Mouse (Mus musculus) thymus, postnatal 0 days (tissue): ENCODE data around the gene Fbxo42. TPM values are rescaled to one million over a fixed set of nuclear protein-coding genes. Genes with fewer than 3 reads are reported as not detected.

Experiments used
- DNase-seq: peaks from one replicate; pipeline ENCODE4 v3.0.0-alpha.2; 2015; ENCODE audit warnings: low spot score
- polyA plus RNA-seq: library from polyadenylated mRNA; unstranded; fragments of >200 nt; fragmentation: Nextera tagmentation; extraction: Ambion mirVana; gene quantifications from 2 replicates; pipeline ENCODE4 v1.2.1, GENCODE M21; 2015

The Fbxo42 gene
- 19.7 and 22.2 TPM in 2 replicates for polyA plus RNA-seq

DNA sequence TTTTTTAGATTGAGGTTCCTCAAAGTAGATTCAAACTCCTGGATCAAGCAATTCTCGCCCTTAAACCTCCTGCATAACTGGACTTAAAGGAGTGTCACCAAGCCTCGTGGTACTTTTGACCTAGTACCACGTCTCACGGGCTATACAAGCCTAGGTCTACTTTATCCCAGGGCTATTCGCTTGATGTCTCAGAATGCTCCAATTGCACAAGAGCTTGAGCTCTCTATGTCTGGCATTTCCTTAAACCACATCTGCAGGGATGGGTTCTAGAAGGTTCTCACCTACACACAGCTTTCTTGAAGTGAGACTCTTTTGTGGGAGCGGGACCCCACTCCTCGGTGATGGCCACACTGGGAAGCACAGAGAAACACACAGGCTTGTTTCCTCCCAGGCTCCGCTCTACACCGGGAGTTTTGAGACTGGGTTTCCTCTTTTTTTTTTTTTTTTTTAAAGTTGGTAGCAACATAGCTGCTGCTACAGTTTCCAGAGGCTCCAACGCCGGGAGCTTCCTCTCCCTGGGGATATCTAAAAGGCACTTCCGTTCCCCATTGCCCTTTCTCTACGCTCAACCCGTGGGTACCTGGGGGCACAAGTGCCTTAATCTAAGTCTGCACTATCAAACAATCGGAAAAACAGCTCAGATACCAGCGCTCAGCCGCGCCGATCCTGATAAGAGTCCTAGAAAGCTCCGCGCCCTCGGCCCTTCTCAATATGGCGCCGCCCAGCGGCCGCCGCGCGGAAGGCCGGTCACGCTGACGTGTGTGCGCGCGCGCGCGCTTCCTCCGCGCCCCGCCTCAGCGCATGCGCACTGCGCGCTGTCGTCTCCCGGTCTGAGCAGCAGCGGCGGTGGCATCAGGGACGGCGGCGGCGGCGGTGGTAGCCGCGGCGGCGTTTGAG lies at the start of gene Fbxo42:
Fbxo42 (plus strand) TSS at position 802 of the 897 bp plus-strand sequence.
- DNase-seq = peak; percentile 96

DNA sequence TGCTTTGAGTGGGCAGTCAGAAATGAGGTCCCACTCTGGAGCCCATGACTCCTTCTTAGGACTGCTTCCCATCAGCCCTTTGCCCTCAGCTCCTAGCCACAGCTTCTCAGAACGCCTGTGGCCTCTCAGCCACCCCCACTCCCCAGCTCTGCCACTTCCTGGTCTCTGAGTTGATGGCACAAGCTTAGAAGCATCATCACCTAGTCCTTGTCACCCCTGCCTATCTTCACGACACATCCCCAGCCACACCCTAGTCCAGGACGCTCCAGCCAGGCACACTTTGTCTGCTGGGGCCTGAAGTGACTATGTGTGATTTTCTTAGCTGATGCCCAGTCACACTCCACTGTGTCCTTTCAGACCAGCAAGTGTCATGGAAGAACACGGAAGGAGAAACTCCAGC lies 48.8 kb upstream of the Fbxo42 start:
- DNase-seq = no peak

DNA sequence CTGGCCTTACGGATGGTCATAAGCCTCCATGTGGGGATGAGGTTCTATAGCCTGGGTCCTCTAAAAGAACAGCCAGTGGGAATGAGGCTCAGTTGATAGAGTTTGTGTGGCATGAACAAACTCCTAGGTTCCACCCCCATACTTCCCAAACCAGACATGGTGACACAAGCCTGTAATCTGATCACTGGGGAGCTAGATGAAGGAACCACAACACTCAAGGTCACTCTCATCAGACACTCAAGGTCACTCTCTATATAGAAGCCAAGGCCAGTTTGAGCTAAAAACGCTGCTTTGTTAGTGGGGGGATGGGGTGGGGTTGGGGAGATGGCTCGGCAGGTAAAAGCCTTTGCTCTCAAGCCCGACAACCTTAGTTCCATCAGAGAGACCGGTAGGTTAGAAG lies 47.8 kb upstream of the Fbxo42 start:
- no peak for DNase-seq

DNA sequence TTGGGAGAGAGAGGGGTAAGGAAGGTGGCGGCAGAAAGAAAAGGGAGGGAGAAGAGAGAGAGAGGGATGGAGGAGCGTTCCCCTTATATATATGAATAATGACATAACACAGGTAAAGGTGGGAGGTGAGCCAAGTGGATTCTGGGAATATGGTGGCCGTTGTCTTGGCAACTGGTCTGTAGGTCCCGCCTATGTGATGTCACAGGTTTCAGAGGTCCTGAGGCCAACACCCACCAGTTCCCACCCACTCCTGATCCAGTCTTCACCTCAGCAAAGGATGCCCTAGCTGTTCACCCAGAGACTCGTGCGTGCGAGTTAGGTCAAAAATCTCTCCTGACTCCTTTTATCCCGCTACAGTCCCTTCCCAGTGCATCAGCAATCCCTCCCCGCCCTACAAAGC lies 46.4 kb upstream of the Fbxo42 start:
- no peak for DNase-seq

DNA sequence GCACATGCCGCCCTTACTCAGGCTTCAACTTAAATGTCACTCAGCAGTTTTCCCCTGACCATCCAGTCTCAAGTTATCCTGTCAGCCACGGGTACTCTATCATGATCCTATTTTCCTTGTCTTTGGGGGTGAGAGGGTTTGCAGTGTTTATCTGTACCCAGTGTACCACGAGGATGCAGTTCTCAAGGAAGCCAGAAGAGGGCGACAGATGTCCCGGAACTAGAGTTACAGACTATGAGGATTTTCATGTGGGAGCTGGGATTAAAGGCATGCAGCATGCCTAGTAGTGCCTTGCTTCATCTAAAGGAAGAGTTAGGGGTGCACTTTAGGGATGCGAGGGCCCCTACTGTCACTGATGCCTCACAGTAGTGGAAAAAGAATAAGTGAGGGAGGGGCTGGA lies 45.9 kb upstream of the Fbxo42 start:
- DNase-seq = no peak

DNA sequence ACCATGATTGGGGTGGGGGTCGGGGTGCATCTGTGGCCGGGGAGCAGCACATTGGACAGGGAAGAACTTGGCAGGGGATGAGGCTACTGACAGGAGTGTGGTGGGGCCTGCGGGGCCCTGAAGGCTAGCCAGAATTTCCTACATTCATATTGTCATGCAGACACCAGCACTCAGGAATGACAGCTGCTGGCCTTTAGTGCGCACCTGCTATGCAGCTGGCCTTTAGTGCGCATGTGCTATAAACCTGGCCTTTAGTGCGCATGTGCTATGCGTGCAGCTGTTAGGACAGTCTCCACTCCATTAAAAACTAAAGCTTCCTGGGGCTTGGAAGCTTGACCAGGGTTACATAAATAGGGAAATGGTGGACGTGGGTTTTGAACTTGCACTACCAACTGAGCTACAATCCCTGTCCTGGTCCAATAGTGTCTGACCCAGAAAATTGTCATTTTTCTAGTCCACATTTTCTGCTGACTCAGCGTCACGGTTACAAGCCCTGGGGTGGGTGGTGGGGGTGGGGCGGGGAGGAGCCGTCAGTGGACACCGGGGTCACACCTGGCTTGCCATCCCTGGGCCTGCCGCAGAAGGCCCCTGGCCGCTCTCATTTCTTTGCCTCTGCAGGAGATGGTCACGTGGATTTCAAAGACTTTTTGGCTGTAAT lies 41.1 kb upstream of the Fbxo42 start:
- no peak for DNase-seq

DNA sequence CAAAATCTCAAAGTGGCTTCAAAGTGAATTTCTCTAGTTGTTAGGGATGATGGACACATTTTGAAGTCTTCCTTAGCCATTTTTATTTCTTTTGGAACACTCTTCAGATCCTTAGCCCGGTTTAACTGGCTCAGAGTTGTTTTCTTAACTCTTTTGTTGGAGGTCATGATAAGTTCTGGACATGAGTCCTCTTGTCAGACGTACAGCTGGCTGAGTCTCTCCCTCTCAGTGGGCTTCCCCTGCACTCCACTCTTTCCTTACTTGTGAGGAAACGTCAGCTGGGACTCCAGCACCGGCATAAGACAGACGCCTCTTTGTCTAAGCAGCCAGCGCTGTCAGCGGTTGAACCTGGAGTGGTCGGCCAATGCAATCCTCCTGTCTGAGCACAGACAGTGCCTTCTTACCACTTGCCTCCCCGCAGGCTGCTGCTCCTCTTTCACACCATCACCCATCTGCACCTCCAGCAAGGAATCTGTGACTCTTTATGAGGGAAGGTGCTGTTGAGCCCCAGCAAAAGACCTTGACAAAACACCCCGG lies 39.4 kb upstream of the Fbxo42 start:
- DNase-seq = no peak

DNA sequence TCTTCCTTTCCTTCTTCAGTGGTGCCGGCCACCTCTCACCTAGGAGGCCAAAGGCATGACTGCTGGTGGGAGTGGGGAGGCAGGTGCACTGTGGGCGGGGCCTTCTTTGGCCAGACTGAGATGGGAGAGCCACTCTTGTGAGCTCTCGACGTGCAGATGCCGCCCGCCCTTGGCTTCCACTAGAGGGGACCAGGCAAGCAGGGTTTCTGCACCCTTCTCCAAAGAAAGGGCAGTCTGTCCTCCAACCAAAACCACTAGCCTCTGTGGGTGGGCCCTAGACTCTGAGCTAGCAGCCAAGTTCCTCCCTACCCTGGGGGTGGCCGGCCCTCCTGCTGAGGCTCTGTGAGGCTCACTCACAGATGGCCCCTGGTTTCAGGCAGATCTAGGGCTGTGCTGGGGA lies 33.9 kb upstream of the Fbxo42 start:
- DNase-seq = no peak

DNA sequence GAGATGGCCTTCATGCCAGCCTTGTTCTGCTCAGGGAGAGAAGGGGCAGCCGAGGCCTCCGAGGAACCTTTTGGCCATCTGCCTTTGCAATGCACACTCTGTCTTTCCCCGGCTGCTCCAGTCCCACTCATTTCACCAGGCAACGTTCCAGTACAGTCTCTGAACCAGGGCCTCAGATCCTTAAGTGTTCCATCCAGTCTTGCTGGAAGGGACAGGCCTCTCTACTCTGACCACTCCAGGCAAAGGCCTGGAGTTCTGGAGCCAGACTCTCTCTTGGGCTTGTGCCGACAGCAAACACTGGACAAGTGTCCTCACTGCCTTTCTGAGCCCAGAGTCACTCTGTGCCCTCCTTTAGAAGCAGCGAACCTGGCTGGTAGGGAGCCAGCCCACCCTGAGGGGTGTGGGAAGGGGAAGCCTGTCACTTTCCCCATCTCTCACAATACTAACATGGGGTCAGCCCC lies 33.2 kb upstream of the Fbxo42 start:
- no peak for DNase-seq

DNA sequence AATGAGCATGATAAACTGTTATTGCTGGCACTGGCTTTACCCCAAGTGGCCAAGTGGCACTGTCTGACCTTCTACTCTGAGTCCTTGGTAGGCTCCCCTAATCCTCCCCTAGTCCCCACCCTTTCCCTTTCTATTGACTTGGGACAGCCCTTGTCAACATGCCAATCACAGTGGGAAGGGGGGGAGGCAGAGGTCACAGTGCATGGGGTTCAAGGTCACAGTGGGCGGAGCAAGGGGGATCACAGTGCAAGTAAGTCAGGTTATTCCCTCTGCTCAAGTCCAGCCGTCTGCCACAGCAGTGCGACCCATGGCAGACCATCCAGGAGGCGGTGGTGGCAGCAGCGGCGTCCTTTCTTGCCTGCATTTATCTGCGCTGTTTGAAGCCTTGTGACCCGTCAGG lies 32.3 kb upstream of the Fbxo42 start:
- no peak for DNase-seq

DNA sequence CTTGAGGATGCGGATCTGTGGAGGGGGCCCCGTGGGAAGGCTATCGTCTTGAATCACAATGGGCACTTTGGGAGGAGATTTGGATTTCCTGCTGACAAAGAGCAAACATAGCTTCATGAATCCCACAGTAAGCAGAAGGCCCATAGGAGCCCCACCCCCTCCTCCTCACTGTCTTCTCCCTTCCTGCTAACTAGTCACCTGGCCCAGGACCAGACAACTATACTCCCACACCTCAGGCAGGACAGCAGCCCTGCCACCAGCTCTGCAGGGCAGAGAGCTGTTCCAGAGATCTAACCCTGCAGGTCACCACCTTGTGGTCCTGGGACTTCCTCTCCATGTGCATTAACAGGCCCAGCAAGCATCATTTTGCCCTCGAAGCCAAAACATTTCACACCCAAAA lies 29.0 kb upstream of the Fbxo42 start:
- DNase-seq = no peak

DNA sequence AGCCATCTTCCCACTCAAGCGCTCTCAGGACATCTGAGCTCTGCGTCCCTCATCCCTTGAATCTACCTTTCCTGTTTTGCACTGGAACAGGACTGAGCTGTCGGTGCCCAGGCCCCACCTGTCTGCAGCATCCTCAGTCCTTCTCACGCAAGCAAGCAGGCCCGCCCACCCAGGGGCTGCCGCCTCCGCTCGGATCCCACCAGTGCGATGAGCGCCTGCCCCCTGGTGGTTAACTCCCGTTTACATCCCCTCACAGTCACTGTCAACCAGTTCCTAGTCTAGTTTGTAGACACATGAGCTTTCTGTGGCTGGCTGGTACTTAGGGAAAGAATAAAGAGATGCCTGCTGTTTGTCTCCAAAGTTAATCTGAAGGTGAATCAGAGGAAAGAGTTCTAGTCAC lies 27.0 kb upstream of the Fbxo42 start:
- DNase-seq = peak; percentile 70

DNA sequence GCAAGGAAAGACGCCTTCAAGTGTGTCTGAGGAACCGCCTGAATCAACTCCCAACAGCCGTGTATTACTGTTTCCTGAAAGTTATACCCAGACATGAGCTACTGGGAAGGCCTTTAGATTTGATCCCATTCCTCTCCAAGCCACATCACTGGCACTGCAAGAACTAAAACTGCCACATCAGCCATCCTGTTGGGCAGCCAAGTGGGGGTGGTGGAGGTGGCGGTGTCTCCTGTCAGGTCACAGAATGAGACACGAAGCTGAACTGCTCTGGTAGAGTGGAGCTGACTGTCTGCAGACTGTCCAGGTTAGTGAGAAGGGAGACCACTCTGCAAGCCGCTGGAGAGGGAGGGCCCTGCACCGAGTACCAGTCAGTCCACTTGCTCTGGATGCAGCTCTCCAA lies 25.1 kb upstream of the Fbxo42 start:
- no peak for DNase-seq

DNA sequence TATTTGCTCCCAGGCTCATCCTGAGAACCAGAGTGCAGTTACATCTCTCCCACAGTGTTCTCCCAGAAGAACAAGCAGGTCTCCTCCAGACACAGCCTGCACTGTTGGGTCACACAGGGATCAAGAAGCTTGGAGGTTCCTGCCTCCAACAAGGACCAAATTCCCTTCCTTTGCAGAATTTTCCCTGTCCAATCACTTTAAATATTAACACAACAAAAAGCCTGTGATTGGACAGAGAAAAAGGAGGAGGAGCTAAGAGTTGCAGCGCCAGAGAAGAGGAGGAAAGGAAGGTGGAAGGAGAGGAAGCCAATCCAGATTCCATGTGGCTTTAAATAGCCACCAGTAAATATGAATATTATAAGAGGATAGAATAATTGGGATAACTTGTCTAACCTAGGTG lies 24.6 kb upstream of the Fbxo42 start:
- DNase-seq = no peak

DNA sequence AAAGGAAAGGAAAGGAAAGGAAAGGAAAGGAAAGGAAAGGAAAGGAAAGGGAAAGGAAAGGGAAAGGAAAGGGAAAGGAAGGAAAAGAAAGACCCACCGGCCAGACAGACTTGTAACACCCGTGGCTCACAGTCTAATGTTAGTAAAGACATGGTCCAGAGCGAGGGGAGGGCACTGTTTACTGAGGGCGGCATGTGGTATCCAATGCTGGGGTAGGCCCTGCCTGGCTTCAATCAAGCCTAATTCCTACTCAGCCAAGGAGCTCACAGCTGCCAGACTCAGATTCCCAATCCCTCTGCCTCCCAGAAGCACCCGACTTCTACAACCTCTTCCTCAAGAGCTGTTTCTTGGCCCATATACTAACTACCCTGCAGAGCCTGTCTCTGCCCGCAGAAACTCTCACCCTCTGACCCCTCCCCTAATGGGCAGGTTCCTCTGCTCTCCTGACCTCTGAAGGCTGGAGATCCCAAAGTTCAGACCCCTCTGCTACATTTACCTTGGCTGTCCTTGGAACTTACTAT lies 18.5 kb upstream of the Fbxo42 start:
- no peak for DNase-seq

DNA sequence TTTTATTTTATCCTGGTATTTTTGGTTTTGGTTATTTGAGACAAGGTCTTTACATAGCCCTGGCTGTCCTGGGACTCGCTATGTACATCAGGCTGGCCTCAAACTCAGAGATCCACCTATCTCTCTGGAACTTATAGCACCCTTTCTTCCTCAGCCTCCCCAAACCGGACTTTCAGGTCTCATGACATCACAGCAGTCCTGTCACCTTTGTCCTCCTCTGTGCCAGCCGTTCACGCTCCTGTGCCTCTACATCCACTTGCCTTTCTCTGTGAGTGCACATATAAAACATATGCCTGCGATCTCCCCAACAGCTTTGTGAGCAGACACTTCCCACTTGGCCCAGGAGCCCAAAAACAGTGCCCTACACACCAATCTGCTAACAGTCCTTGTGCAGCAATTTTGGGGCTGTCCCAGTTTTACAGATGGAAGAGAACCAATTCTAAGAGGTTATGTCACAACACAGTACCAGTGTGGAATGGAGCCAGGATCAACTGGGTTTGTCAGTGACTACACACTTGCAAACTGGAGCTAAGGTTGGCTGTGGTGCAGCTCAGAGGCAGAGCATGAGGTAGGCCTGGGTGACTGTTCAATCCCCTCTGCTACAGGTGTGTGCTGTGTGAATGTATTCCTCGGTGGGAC lies 16.9 kb upstream of the Fbxo42 start:
- no peak for DNase-seq

DNA sequence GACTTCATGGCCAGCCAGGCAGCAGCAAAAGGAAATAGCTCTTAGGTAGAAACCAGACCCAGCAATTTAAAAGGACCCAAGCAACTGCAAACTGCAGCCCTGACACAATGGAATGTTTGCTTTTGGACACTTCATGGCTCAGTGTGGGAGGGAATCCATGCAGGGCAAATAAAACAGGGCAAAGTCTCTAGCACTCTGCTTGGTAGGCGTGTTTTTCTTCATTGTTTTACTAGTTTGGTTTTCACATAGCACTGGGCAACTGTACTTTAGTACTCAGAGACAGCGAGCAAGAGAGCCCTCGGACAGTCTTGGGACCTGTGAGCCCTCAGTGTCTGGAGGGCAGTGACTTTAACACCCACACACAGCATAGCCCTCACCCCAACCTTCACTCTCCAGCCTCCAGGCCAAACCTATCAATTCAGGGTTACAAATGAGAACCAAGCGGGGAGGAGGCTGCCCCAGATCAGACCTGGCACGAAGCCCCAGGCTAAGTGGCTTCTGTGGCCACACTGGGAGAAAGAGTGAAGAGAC lies 16.1 kb upstream of the Fbxo42 start:
- no peak for DNase-seq

DNA sequence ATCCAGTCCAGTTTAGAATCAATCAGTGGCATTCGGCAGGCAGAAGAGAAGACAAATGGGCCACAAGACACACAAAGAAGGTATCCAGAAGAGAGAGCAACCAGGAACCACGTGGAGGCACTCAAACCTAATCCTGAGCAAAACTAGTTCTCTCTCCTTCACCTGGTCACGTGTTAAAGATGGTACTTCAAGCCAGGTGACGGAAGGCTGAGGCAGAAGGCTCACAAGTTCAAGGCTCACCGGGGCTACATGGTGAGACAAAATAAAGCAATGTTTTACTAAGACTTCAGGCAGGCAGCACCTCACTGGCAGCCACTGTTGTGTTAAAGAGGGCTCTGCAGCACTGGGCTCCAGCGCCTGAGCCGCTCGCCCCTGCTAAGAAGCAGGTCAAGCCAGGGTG lies 15.5 kb upstream of the Fbxo42 start:
- DNase-seq = no peak

DNA sequence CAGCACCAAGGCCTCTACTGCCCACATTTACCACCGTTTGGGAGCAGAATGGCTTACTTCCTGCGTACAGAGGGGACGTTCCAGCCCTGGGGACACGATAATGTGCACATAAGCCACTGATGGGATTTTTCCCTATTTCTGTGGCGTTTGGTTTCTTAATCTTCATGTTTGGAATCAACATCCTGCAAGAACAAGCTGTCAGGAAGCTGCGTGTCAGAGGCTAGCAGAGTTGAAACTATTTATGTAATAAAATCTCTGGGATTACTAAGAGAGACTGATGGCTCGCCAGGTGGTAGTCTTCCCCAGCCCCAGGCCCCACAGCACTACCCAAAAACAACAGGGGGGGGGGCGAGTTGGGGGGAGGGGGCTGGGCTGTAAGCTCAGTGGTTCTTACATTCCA lies 14.5 kb upstream of the Fbxo42 start:
- DNase-seq = no peak

DNA sequence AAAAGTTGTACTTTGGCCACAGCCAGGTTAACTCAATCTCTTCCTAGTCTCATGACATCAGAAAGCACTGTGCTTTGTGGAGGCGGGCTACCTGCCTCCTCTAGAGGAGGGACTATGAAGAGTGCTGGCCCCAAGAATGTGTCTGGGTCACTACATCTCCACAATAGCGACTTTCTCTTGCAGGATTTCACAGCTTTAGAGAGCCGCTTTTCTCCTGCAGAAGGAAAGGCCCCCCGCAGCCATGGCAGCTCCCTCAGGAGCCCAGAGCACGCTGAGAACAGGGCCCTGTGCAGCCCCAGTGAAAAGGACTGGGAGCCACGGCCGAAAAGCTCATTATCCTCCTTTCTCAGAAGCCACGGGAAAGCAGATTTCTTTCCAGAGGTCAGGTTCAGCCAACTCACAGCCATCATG lies 13.7 kb upstream of the Fbxo42 start:
- DNase-seq = no peak

DNA sequence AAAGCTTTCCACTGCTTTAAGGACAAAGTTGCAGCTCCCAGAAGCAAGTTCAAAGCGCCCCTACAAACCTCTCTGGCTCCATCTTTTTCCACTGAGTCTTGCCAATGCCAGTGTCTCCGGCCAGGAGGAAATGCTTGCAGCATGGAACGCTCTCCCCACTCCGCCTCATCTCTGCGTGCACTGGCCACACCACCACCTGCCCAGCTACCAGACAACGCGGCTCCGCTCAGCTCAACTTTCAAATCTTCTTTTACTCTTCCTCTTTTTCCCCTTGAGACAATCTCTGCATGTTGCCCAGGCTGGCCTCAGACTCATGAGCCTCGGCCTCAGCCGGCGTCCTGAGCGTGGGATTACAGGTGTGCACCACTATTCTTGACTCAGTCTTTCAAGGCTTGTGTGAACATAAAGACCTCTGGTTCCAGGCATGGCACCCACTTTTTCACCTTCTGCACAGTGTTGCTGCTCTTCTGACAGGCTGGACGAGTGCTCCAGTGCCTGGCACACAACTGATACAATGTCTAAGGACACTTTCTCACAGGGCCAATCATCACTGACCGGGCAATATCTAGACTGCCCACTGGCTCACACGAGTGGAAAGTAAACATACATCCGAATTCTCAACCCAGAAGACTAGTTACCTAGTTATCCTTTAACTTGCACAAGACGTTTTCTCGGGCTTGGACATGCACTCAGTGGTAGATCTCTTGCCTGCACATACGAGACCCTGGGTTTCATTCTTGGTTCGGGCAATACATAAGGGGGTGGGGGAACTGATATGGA lies 12.8 kb upstream of the Fbxo42 start:
- DNase-seq = no peak
